Mouse (Mus musculus) skeletal muscle tissue, adult 2 months (tissue): ENCODE results near the gene Copz1.

Experiments
- DNase-seq: peaks from one replicate; pipeline ENCODE4 v3.0.0-alpha.2; 2012; ENCODE audit warnings: low read depth, low spot score

Gene Copz1

DNA sequence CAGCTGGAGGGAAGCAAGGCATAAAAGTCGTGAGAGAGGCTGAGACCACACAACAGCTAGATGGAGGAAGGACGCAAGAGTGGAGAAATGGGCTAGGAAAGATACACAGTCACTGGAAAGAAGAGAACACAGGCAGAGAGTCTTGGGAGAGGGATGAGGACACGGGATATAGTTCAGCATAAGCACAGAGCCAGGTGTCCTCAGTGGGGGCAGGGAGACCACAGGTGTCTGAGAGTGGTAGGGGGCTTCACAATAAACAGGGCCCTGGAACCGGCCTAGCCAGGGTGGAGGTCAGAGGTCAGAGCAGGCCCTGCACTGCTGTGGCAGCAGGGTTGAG is 66.3 kb downstream of the Copz1 start:
- DNase-seq, result no peak

DNA sequence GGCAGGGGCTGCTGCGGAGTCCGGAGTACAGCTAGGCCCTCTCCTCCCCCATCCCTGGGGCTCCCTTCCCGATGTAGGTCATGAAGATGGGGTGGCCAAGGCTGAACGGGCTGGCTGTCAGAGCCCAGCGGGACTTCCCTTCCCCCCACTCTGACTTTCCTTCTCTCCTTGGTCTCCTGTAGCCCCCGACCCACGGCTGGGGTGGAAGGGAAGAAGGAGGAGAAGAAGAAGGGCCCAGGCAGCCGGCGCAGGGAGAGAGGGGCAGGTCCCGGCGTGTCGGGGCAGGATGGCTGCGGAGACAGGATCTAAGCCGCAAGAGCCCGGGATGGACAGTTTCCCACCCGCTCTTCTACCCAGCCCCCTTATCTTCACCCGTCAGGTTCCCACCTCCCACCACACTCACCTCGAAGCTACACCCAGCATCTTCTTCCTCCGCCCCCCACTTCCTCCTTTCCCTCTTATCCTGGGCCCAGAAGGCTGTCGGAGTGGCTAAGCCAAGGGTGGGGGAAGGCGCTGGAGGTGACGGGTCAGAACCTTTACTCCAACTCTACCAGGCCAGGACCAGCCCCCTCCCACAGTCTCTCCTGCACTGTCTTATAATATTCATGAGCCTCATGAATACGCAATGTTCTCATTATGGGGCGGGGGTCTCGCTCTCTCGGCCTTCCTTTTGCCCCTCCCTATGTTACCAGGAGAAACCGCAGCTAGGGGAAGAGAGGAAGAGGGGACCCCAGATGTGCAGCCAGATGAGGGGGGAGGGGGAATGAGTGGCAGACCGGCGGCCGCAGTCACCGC is 66.8 kb downstream of the Copz1 start:
- no peak for DNase-seq

DNA sequence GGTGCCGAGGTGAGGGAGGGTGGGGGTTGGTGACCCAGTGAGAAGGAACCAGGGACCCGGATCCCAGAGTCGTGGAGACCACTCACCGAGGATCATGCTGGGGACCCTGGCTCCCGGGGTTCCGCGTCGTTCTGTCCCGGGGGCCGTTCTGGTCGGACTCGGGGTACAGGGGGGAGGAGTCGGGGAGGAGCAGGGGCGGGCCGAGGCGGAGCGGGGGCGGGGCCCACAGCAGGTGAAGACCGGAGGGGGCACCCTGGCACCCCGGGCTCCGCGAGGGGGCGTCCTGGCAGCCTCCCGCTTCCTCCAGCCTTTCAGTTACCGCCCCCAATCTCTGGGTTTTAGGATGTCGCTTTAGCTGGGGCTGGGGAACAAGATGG is 67.4 kb downstream of the Copz1 start, which contains the start of gene Zfp385a:
Gene Zfp385a (minus strand): TSS at position 133 of the 377 bp plus-strand sequence.
- no peak for DNase-seq

DNA sequence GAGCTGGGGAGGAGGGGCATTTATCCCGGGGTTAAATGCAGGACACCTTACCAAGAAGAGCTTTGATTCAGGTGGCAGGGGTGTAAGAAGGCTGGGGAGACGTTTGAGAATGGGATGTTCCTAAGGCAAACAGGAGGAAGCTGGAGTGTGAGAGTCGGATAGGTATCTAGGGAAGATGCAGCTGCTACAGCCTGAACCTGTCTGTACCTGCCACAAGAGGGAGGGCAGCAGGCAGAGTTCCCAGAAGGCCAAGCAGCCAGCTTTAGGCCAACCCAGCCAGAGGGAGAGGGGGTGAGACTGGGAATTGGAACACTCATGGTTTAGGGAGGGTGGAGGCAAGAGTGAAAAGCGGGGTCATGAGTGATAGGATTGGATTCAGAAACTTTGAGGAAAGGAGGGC is 68.3 kb downstream of the Copz1 start:
- DNase-seq, result no peak

DNA sequence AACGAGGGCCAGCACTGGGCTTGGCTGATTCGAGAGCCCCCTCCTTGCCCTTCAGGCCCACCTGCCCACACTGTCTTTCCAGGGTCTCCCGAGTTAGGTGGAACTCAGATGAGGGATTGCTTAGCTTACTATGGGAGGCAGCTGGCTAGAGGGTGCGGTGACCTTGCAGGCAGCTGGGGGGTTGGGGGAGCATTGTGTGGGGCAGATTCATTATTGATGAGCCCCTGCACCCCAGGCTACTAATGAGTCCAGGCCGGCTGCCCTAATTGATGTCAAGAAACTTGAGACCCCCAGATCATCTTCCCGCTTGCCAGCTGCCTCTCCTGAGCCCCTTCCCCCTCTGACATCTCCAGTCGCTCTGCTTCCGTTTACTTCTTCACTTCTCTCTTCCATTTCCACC is 69.0 kb downstream of the Copz1 start:
- DNase-seq, result no peak

DNA sequence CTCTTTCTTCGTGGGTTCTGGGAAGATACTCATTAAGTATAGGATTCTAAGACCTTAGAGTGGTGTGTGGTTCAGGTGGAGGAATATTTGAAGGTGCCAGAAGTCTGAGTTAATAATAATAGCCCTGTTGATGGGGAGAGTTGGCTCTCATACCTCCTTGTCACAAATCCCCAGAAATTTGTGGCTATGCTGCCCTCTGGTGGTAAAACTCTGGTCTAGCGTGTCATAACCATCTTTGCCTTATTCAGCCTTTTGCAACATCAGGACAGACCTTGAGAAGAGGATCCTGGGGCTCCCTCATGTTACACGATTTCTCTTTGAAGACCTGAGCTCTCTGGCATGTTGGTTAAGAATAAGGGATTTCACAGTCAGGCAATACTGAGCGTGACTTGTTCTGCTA is 69.9 kb downstream of the Copz1 start:
- DNase-seq, result peak; percentile 71

DNA sequence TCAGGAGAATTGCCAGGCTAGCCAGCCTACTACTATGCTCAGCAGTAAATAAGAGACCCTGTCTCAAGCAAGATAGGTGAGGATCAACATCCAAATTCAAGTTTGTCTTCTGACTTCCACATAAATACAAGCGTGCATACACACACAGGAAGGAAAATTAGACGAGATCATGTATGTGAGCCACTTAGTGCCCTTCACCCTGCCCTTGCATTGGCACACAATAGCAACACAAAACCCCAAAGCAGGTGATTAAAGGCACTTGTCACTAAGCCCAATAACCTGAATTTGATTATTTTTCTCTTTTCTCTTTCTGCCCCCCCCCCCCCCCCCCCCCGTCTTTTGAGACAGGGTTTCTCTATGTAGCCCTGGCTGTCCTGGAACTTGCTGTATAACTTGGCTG is 70.5 kb downstream of the Copz1 start:
- no peak for DNase-seq

DNA sequence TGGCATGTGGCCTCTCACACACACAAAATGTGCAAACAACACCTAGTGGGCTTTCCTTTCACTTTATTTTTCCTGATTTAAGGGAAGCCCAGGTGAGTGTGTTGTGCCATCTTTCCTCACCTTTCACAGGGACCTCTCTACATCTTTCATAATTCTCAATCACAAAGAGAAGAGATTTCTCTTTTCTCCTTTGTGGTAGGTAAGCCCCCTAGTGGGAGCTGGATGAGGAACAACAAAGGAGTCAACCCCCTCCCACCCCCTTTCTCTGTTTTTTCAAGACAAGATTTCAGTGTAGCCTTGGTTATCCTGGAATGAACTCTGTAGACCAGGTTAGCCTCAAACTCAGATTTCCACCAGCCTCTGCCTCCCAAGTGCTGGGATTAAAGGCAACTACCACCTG is 71.0 kb downstream of the Copz1 start:
- no peak for DNase-seq

DNA sequence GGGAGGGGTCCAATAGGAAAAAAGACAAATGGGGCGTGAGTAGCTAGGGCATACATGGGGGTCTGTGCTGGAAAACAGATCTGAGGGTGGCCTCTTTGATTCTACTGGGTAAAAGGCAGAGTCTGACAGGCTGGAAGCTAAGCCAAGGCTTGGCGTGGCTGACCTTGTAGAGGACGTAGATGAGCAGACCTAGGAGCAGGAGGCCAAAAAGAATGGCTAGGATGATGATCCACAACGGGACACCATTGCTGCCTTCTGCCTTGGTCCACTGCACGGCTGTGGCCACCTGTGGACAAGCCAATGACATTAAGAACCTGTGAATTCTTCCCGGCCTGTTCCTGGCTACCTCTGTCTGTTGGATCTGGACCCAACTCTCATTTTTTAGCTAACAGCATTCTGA is 73.3 kb downstream of the Copz1 start:
- DNase-seq, result no peak

DNA sequence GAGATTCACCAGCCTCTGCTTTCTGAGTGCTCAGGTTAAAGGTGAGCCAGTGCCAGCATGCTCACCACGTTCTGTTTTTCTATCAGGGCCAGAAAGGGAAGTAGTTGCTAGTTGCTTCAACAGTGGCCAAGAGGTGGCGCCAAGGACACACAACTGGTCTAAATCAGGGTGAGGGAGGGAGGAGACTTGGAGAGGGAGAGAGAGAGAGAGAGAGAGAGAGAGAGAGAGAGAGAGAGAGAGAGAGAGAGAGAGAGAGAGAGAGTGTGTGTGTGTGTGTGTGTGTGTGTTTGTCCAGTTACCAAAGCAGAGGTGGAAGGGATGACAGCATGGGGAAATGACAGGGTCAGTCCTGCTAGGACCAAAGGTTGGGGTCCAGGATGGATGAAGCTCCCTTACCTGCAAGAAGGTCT is 74.8 kb downstream of the Copz1 start:
- peak; percentile 67 for DNase-seq
